Mouse (Mus musculus): Measurements from ENCODE around the gene Olfr824. TPM values are rescaled to one million over a fixed set of nuclear protein-coding genes. Genes with fewer than 3 reads are reported as not detected.

The Olfr824 gene
- polyA plus RNA-seq, 1 experiment from 2014 or later = not detected

GRCm38 (mm10) chr10:130096104-130096503, 33.7 kb downstream of the Olfr824 start:
- H3K9ac ChIP-seq = no peak overlapping the region
- no peaks in the 10 kb centered on the region for H3K9me3 ChIP-seq (ENCODE audit: low read depth, low read length)
- TF ChIP-seq CTCF (IDR thresholded peaks at IDR 0.05; ENCODE audit: low read depth) = peak; percentile 52
- H3K27ac ChIP-seq (ENCODE audit: low read depth) = no peak overlapping the region
- H3K4me2 ChIP-seq = no peak overlapping the region
- H3K27me3 ChIP-seq (ENCODE audit: insufficient read depth, low read length) = no peaks in the 10 kb centered on the region
- H3K36me3 ChIP-seq (ENCODE audit: insufficient read depth) = no peaks in the 10 kb centered on the region
- ATAC-seq (ENCODE audit: insufficient read depth) (no peak), DNase-seq (peak; percentile 51)
- no peaks in the 10 kb centered on the region for H3K4me1 ChIP-seq (ENCODE audit: insufficient read depth)
- no peak overlapping the region for H3K4me3 ChIP-seq (ENCODE audit: low read depth, low read length)

GRCm38 (mm10) chr10:130092838-130093440, 36.9 kb downstream of the Olfr824 start:
- 17% methylated on average over 5 of the region's 5 CpGs for WGBS
- H3K4me1 ChIP-seq (ENCODE audit: insufficient read depth) = no peaks in the 10 kb centered on the region
- peak; percentile 66 for TF ChIP-seq CTCF (IDR thresholded peaks at IDR 0.05; ENCODE audit: low read depth)
- H3K4me2 ChIP-seq = no peak overlapping the region
- H3K27me3 ChIP-seq (ENCODE audit: insufficient read depth, low read length) = no peaks in the 10 kb centered on the region
- H3K9me3 ChIP-seq (ENCODE audit: low read depth, low read length) = no peaks in the 10 kb centered on the region
- H3K27ac ChIP-seq (ENCODE audit: low read depth) = no peak overlapping the region
- no peaks in the 10 kb centered on the region for H3K36me3 ChIP-seq (ENCODE audit: insufficient read depth)
- ATAC-seq (ENCODE audit: insufficient read depth) (no peak), DNase-seq (peak; percentile 85)
- H3K9ac ChIP-seq = no peak overlapping the region
- no peak overlapping the region for H3K4me3 ChIP-seq (ENCODE audit: low read depth, low read length)

Other genes with a start within 250 kb of the Olfr824 start
- not detected in 2 replicates for gene Olfr815, start 224.1 kb downstream of the Olfr824 start, polyA plus RNA-seq (2014; fragmentation: Nextera tagmentation; extraction: Ambion mirVana)
- not detected in 2 replicates for gene Olfr816, start 214.4 kb downstream of the Olfr824 start, polyA plus RNA-seq (2014; fragmentation: Nextera tagmentation; extraction: Ambion mirVana)
- not detected in 2 replicates for gene Olfr818, start 180.9 kb downstream of the Olfr824 start, polyA plus RNA-seq (2014; fragmentation: Nextera tagmentation; extraction: Ambion mirVana)
- gene Olfr819, start 162.7 kb downstream of the Olfr824 start, polyA plus RNA-seq (2014; fragmentation: Nextera tagmentation; extraction: Ambion mirVana) = not detected in 2 replicates
- gene Olfr247, start 153.9 kb downstream of the Olfr824 start, polyA plus RNA-seq (2014; fragmentation: Nextera tagmentation; extraction: Ambion mirVana) = not detected in 2 replicates
- gene Gm10310, start 144.9 kb downstream of the Olfr824 start, polyA plus RNA-seq (2014; fragmentation: Nextera tagmentation; extraction: Ambion mirVana) = not detected in 2 replicates
- gene Olfr820, start 117.4 kb downstream of the Olfr824 start, polyA plus RNA-seq (2014; fragmentation: Nextera tagmentation; extraction: Ambion mirVana) = not detected in 2 replicates
- gene Olfr821, start 99.7 kb downstream of the Olfr824 start, polyA plus RNA-seq (2014; fragmentation: Nextera tagmentation; extraction: Ambion mirVana) = not detected in 2 replicates
- gene Olfr822, start 58.8 kb downstream of the Olfr824 start, polyA plus RNA-seq (2014; fragmentation: Nextera tagmentation; extraction: Ambion mirVana) = not detected in 2 replicates
- gene Olfr823, start 14.6 kb downstream of the Olfr824 start, polyA plus RNA-seq (2014; fragmentation: Nextera tagmentation; extraction: Ambion mirVana) = not detected in 2 replicates
- gene Olfr825, start 36.8 kb upstream of the Olfr824 start, polyA plus RNA-seq (2014; fragmentation: Nextera tagmentation; extraction: Ambion mirVana) = not detected in 2 replicates
- gene Olfr826, start 54.2 kb upstream of the Olfr824 start, polyA plus RNA-seq (2014; fragmentation: Nextera tagmentation; extraction: Ambion mirVana) = not detected in 2 replicates
- gene Olfr827, start 84.4 kb upstream of the Olfr824 start, polyA plus RNA-seq (2014; fragmentation: Nextera tagmentation; extraction: Ambion mirVana) = not detected in 2 replicates
- not detected in 2 replicates for gene Neurod4, start 150.2 kb upstream of the Olfr824 start, polyA plus RNA-seq (2014; fragmentation: Nextera tagmentation; extraction: Ambion mirVana)
- 0.66 TPM in 1 of 2 replicates, not detected in the other for gene Tespa1, start 192.9 kb upstream of the Olfr824 start, polyA plus RNA-seq (2014; fragmentation: Nextera tagmentation; extraction: Ambion mirVana)

Measured in lung, embryonic 14.5 days (tissue).